Mouse (Mus musculus): Measurements from ENCODE around the gene Csad.
"Not testable (repeated sequence)": the region's sequence is repeated elsewhere in the genome, so short reads cannot be mapped to it uniquely, and the experiment has no call there.

Gene Csad

GRCm38 (mm10) chr15:102163900-102164693 is 40.4 kb downstream of the Csad start:
- DNase-seq (ENCODE audit: low spot score), result no peak

DNA sequence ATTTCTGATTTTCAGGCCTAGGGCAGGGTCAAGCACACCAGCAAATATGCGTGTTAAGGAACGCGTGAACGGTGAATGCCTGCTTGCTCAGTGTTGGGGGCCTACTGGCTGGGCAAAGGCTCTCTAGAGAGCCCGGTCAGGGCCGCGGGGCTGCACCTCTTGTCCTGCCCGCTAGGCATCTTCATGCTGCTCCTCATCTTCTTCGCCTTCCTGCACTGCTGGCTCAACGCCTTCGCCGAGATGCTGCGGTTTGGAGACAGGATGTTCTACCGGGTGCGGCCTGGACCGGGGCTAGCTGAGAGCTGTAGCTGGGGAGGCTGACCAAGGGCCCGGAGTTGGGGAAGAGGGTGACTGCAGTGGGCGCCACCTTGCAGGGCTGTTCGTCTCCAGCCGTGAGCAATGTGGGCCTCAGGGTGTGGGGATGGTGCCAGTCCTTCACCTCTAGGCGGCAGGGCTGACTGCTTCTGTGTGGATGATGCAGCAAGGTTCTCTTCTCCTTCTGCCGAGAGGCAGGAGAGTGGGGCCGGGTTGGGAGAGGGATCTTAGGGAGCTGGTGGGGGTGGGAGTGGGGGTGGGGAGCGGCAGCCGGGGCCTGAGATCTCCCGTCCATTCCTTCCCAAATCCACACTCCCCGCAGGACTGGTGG is 44.0 kb downstream of the Csad start:
- DNase-seq (ENCODE audit: low spot score), result no peak

DNA sequence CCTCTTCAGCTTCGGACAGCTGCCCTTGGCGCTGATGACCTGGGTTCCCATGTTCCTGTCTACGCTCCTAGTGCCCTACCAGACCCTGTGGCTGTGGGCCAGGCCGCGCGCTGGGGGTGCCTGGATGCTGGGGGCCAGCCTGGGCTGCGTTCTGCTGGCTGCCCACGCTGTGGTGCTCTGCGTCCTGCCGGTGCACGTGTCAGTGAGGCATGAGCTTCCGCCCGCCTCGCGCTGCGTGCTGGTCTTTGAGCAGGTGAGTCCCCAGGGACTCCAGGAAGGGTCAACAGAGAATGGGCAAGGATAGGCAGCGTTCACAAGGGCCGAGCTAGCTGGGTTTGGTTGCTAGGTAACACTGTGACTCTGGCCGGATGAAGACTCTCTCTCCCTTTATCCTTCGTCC is 47.7 kb downstream of the Csad start:
- DNase-seq (ENCODE audit: low spot score), result peak; percentile 66

DNA sequence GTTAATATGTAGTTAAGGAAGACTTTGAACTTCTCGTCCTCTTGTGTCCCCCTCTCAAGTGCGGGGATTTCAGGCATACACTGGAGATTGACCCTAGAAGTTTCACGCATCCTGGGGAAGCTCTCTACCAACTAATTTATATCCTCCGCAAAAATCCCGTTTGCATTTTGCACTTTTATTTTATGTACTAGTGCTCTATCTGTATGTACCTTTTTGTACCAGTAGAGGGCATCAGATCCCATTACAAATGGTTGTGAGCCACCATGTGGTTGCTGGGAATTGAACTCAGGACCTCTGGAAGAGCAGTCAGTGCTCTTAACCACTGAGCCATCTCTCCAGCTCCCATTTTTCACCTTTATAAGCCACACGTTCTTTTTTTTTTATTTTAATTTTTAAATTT is 49.5 kb downstream of the Csad start:
- DNase-seq (ENCODE audit: low spot score), result not testable (repeated sequence)

DNA sequence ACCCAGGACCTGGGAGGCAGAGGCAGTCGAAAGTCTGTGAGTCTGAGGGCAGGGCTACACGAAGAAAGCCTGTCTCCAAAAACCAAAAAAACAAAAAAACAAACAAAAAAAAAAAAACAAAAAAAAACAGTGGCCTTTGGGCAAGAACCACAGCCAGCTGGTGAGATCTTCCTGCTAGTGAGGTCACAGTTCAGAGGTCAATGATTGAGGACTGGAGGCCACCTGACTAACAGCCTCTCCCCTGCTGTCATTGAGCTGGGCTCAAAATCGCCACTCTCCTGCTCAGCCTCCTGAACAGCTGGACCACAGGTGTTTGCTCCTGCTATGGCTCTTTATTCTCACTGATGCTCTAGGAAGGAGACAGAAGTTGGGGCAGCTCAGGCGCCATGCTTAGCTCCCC is 51.9 kb downstream of the Csad start:
- peak; percentile 69 for DNase-seq (ENCODE audit: low spot score)

GRCm38 (mm10) chr15:102150301-102151135 is 54.0 kb downstream of the Csad start, which contains the start of gene Soat2:
Soat2 (plus strand) TSS chr15:102150526.
- DNase-seq (ENCODE audit: low spot score), result no peak

- DNase-seq (ENCODE audit: low spot score), result no peak
Measured at GRCm38 (mm10) chr15:102149561-102149960, 55.0 kb downstream of the Csad start.

GRCm38 (mm10) chr15:102147674-102148402 is 56.7 kb downstream of the Csad start:
- no peak for DNase-seq (ENCODE audit: low spot score)

DNA sequence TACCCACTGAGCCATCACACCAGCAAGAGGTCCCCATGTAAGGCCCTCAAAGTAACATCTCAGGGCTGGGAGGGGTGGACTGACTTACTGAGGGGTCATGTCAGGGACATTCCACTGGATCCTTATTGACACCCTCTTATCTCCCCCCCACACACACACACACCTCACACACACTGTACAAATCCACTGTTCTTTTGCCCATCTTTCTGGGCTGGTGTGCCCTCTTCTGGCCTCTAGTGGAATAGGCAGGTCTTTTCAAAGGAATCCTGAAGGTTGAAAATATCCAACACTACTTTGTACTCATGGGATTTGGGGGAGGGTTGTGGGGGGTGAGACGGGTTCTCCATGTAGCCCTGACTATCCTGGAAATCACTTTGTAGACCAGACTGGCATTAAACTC is 57.6 kb downstream of the Csad start:
- peak; percentile 72 for DNase-seq (ENCODE audit: low spot score)

- DNase-seq (ENCODE audit: low spot score), result no peak
Measured at GRCm38 (mm10) chr15:102146089-102146488, 58.4 kb downstream of the Csad start.

DNA sequence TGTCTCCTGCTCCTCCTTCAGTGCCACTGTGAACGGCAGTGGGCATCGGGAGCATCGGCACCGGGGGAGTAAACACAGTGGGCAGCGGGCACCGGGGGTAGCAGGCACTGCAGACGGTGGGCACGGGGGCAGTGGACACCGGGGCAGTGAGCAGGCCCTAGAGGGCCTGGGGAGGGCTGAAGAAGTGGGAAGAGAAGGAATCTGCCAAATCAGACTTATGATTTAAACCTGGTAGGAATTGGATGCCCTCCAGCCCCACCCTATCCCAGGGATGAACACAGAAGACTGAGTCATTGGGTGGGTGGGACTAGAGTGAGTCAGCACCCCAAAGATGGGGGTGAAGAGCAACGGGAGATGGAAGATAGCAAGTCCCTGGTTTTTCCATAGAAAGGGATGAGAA is 59.2 kb downstream of the Csad start:
- DNase-seq (ENCODE audit: low spot score), result no peak

GRCm38 (mm10) chr15:102144726-102145125 is 59.8 kb downstream of the Csad start:
- DNase-seq (ENCODE audit: low spot score), result no peak

GRCm38 (mm10) chr15:102144274-102144711 is 60.2 kb downstream of the Csad start, which contains the start of gene Igfbp6:
Igfbp6 (plus strand) TSS chr15:102144362.
- DNase-seq (ENCODE audit: low spot score), result no peak

DNA sequence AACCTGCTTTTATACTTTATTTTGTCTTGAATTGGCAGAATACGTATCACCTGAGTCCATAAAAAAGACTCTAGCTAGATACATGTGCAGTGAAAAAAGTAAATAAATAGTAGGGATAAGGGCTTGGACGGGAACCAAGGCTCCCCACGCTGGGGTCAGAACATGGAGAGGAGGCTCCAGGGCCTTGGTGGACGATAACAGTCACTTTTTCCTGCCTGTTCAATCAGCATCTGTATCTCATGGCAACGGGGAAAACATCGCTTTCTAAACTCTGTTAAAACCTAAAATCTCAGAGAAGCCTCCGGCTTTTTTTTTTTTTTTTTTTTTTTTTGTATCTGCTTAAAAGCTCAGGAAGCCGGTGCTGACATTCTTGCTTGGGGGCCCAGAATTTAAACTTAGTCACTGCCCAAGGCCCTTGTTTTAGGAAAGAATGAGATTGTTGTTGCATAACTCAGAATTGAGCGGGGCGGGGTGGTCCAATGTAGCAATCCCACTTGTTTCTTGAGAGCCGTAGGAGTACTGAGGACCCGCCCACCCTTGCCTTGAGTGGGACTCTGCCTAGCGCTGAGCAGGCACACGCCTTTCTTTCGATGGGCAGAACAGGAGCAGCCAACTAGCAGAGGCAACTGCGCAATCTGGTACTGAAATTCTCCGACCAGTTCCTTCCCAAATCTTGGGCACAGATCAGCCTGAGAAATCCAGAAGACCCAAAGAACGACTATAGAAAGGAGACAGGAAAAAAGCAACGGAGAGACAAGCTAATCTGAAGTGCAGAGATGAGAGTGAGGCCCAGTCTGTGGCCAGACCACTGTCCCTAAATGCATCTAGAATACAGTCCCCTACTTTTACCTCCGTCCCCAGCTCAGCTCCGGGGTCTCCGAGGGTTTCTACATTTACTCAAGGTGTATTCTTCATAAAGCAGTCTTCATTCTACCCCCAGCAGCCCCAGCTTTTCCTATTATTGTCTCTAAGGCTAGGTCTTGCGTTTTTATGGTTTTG is 61.3 kb downstream of the Csad start:
- DNase-seq (ENCODE audit: low spot score), result no peak

DNA sequence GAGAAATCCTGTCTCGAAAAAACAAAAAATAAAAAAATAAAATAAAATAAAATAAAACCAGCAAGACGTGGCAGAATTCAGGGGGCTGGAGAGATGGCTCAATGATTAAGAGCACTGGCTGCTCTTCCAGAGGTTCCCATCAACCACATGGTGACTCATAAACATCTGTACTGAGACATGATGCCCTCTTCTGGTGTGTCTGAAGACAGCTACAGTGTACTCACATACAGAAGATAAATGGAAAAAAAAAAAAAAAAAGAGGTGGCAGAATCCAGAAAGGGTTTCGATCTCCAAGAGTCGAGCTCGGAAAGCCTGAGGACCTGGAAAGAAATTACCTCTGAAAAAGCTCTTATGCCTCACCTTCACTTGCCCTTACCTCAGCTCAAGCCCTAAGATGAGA is 63.4 kb downstream of the Csad start:
- no peak for DNase-seq (ENCODE audit: low spot score)

DNA sequence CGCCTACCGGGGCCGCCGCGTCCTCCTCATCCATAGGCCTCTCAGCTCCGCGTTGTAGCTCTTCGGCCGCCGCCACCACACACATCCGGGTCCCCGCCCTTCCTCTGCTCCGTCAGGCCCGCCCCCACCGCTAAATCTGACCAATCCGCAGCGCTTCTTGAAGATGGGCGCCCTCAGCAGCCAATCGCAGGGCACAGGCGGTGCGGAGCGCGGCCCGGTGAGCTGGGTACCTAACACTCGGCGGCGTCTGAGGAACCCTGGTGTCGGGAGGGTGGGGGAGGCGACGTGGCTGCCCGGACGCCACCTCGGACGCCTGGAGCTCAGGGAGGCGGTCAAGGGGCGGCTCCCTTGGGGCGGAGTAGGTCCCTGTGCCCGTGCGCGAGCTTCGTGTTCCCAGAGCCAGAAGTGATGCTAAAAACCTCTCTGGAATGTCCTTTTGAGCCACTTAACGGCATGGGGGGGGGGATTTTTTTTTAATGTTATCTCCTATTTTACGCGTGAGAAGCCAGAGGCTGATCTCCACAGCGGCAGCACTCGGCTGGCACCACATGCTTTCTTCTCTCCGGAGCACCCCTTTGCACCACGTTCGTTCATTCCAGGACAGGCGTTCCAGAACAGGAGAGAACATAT is 68.3 kb downstream of the Csad start, which contains the start of gene Spryd3:
Gene Spryd3, minus strand, starts transcription at position 106 of the 630 bp plus-strand sequence.
- peak; percentile 98 for DNase-seq (ENCODE audit: low spot score)

- DNase-seq (ENCODE audit: low spot score), result no peak
Measured at GRCm38 (mm10) chr15:102135522-102136128, 68.9 kb downstream of the Csad start.

- no peak for DNase-seq (ENCODE audit: low spot score)
Measured at GRCm38 (mm10) chr15:102134709-102135108, 69.8 kb downstream of the Csad start.

- no peak for DNase-seq (ENCODE audit: low spot score)
Measured at GRCm38 (mm10) chr15:102133314-102133713, 71.2 kb downstream of the Csad start.

Measured in embryo, embryonic 10.5 days (tissue).